16 mouse cellular contexts compared by ENCODE assay signal in genomic region chr17:27239941-27240340, GRCm38 (mm10). TPM values are rescaled to one million over a fixed set of nuclear protein-coding genes. Genes with fewer than 3 reads are reported as not detected.
DNase-seq lines count a peak whose midpoint lies in the region; ATAC-seq and TF ChIP-seq lines count a peak whose summit lies in the region.
"Had no signal": no experiment of that assay in that cellular context is flagged by ENCODE, and none has a peak within 500 bp of the region (broad histone marks: within the 10 kb centered on the region; RNA-seq: fewer than 3 reads in every experiment).

No protein-coding gene starts in this region.

- H3K4me1 ChIP-seq in heart, embryonic 13.5 days: peaks cover 38% of the 10 kb centered on the region
- peaks cover 5% of the 10 kb centered on the region for H3K4me1 ChIP-seq in heart, adult 2 months (ENCODE audit: control insufficient read depth, insufficient read depth, low read length)
- peaks cover 32% of the 10 kb centered on the region for H3K4me1 ChIP-seq in midbrain, embryonic 12.5 days
- peaks cover 14% of the 10 kb centered on the region for H3K4me1 ChIP-seq in midbrain, embryonic 14.5 days (ENCODE audit: control insufficient read depth, insufficient read depth, low read length)

- no peak overlapping the region for H3K4me3 ChIP-seq in heart, embryonic 13.5 days
- no peak overlapping the region for H3K4me3 ChIP-seq in heart, adult 2 months
- no peak overlapping the region for H3K4me3 ChIP-seq in midbrain, embryonic 12.5 days
- H3K4me3 ChIP-seq in midbrain, embryonic 14.5 days (replicated peaks; ENCODE audit: low read depth, low read length): no peak overlapping the region
- H3K4me3 ChIP-seq: embryonic facial prominence, embryonic 10.5 days; left cerebral cortex, adult 2 months; limb, embryonic 12.5 days; megakaryocyte, embryonic 14.5 days; myocyte had no signal

- no peaks in the 10 kb centered on the region for H3K36me3 ChIP-seq in heart, embryonic 13.5 days
- no peaks in the 10 kb centered on the region for H3K36me3 ChIP-seq in heart, adult 2 months (ENCODE audit: control insufficient read depth, insufficient read depth, low read length)
- no peaks in the 10 kb centered on the region for H3K36me3 ChIP-seq in midbrain, embryonic 12.5 days
- H3K36me3 ChIP-seq in midbrain, embryonic 14.5 days (ENCODE audit: control insufficient read depth, insufficient read depth, low read length): no peaks in the 10 kb centered on the region
- H3K36me3 ChIP-seq: embryonic facial prominence, embryonic 10.5 days; G1E; limb, embryonic 12.5 days had no signal

- H3K9me3 ChIP-seq in heart, embryonic 13.5 days: no peaks in the 10 kb centered on the region
- no peaks in the 10 kb centered on the region for H3K9me3 ChIP-seq in midbrain, embryonic 12.5 days
- H3K9me3 ChIP-seq in midbrain, embryonic 14.5 days (ENCODE audit: control insufficient read depth, low read length): no peaks in the 10 kb centered on the region
- H3K9me3 ChIP-seq: embryonic facial prominence, embryonic 10.5 days; limb, embryonic 12.5 days had no signal

- 82% methylated on average over 5 of the region's 5 CpGs for WGBS in heart, embryonic 13.5 days
- WGBS in heart, adult 2 months: 91% methylated on average over 5 of the region's 5 CpGs
- WGBS in midbrain, embryonic 12.5 days: 93% methylated on average over 5 of the region's 5 CpGs
- 91% methylated on average over 5 of the region's 5 CpGs for WGBS in midbrain, embryonic 14.5 days

- H3K79me2 ChIP-seq in heart, adult 2 months (replicated peaks; ENCODE audit: control insufficient read depth, insufficient read depth, low read length): no peaks in the 10 kb centered on the region

- no peak for ATAC-seq in heart, embryonic 13.5 days (ENCODE audit: extremely low read depth, insufficient number of reproducible peaks, low FRiP score, low TSS enrichment)
- ATAC-seq in midbrain, embryonic 12.5 days (ENCODE audit: low FRiP score, low read depth): no peak
- no peak for ATAC-seq in midbrain, embryonic 14.5 days (ENCODE audit: low FRiP score, low TSS enrichment)

- no peak overlapping the region for H3K9ac ChIP-seq in heart, embryonic 13.5 days
- H3K9ac ChIP-seq in heart, adult 2 months (ENCODE audit: low read depth, low read length): no peak overlapping the region
- no peak overlapping the region for H3K9ac ChIP-seq in midbrain, embryonic 12.5 days (replicated peaks)
- no peak overlapping the region for H3K9ac ChIP-seq in midbrain, embryonic 14.5 days (replicated peaks; ENCODE audit: low read length)
- H3K9ac ChIP-seq: limb, embryonic 12.5 days; liver, embryonic 14.5 days had no signal

- no peak for TF ChIP-seq CTCF in heart, adult 2 months (IDR thresholded peaks at IDR 0.05)

- no peak for TF ChIP-seq EP300 in heart, adult 2 months (IDR thresholded peaks at IDR 0.05; ENCODE audit: insufficient read depth, low read depth, low read length)

- DNase-seq in heart, adult 2 months: no peak
- no peak for DNase-seq in midbrain, embryonic 14.5 days
- DNase-seq in cerebellum, adult 9-11 months: peak; percentile 78
- no peak for DNase-seq in ovary, postnatal 10 days (ENCODE audit: low spot score)
- no peak for DNase-seq in heart, adult 9 months (ENCODE audit: low spot score in 2 of 2)
- DNase-seq: kidney, adult 2 months; thymus, postnatal 25 days had no signal

- H3K27ac ChIP-seq in heart, embryonic 13.5 days (replicated peaks): peak overlapping the region; percentile 46
- no peak overlapping the region for H3K27ac ChIP-seq in heart, adult 2 months
- H3K27ac ChIP-seq in midbrain, embryonic 12.5 days (replicated peaks): 0 out of 2 replicates have a peak overlapping the region, but pooled peaks have one; percentile 6
- H3K27ac ChIP-seq in midbrain, embryonic 14.5 days (replicated peaks; ENCODE audit: low read depth, low read length): no peak overlapping the region
- H3K27ac ChIP-seq: embryonic facial prominence, embryonic 10.5 days; left cerebral cortex, adult 2 months; limb, embryonic 12.5 days; liver, embryonic 14.5 days had no signal

- intact Hi-C loops in heart, adult 2 months (cut with DNase I): no loop called here

- peaks cover 35% of the 10 kb centered on the region for H3K27me3 ChIP-seq in heart, embryonic 13.5 days (replicated peaks)
- no peaks in the 10 kb centered on the region for H3K27me3 ChIP-seq in heart, adult 2 months (ENCODE audit: control insufficient read depth, insufficient read depth, low read length)
- no peaks in the 10 kb centered on the region for H3K27me3 ChIP-seq in midbrain, embryonic 12.5 days
- no peaks in the 10 kb centered on the region for H3K27me3 ChIP-seq in midbrain, embryonic 14.5 days (ENCODE audit: control insufficient read depth, insufficient read depth, low read length)

- no peak for TF ChIP-seq POLR2A in heart, adult 2 months (IDR thresholded peaks at IDR 0.05; ENCODE audit: insufficient read depth, low read depth, low read length)

- no peak overlapping the region for H3K4me2 ChIP-seq in heart, embryonic 13.5 days
- no peak overlapping the region for H3K4me2 ChIP-seq in midbrain, embryonic 12.5 days (replicated peaks)
- no peak overlapping the region for H3K4me2 ChIP-seq in midbrain, embryonic 14.5 days (ENCODE audit: low read length)
- H3K4me2 ChIP-seq: limb, embryonic 12.5 days had no signal

RNA-seq across cellular contexts. Expression of gene Lemd2, which starts 35.7 kb away (rescaled TPM):
- 7.6 and 7.7 TPM in 2 replicates for polyA plus RNA-seq in heart, embryonic 13.5 days (2015; fragmentation: Nextera tagmentation; extraction: Ambion mirVana)
- 10 to 100 TPM; 30.0 to 31.4 TPM for total RNA-seq in heart, adult 2 months (2021)
- 38.3 and 39.5 TPM in 2 replicates for polyA plus RNA-seq in heart, adult 2 months (2012; rRNA removed)
- polyA plus RNA-seq in midbrain, embryonic 12.5 days (2016; fragmentation: Nextera tagmentation; extraction: Ambion mirVana): 31.4 and 43.0 TPM in 2 replicates
- polyA plus RNA-seq in midbrain, embryonic 14.5 days (2014; fragmentation: Nextera tagmentation; extraction: Ambion mirVana): 20.8 and 30.7 TPM in 2 replicates

Comparison
In these comparisons a context has a peak if more than half of its experiments do, and no peak if none do; other contexts are left out.
1. H3K27ac ChIP-seq: peak in heart, embryonic 13.5 days (single experiment) and midbrain, embryonic 12.5 days (single experiment); none in heart, adult 2 months (single experiment) and midbrain, embryonic 14.5 days (single experiment).